Mouse (Mus musculus): ENCODE results near the gene Nr6a1. TPM values are rescaled to one million over a fixed set of nuclear protein-coding genes. Genes with fewer than 3 reads are reported as not detected.
A peak's percentile ranks its signal among the peaks of the same experiment; 100 is the strongest.

Nr6a1 gene
- polyA plus RNA-seq, 1 experiment from 2014 or later = 0.84 TPM

GRCm38 (mm10) chr2:38941426-38941825 lies 13.9 kb upstream of the Nr6a1 start:
- H3K4me1 ChIP-seq (ENCODE audit: control insufficient read depth, insufficient read depth, low read length) = no peaks in the 10 kb centered on the region
- H3K4me2 ChIP-seq (ENCODE audit: low read length) = no peak overlapping the region
- no peak overlapping the region for H3K4me3 ChIP-seq (ENCODE audit: low read depth, low read length)
- no peak overlapping the region for H3K9ac ChIP-seq (ENCODE audit: low read depth, low read length)
- ATAC-seq = no peak
- WGBS = 87% methylated on average over 14 of the region's 14 CpGs
- no peak overlapping the region for H3K27ac ChIP-seq (ENCODE audit: low read length)
- H3K36me3 ChIP-seq (ENCODE audit: control insufficient read depth, insufficient read depth, low read length) = no peaks in the 10 kb centered on the region
- H3K9me3 ChIP-seq (replicated peaks; ENCODE audit: control insufficient read depth, low read length, poor library complexity, severe bottlenecking) = no peaks in the 10 kb centered on the region
- H3K27me3 ChIP-seq (ENCODE audit: control insufficient read depth, insufficient read depth, low read depth, low read length) = no peaks in the 10 kb centered on the region

- 0 out of 2 replicates have a peak, but pooled peaks cover 2% of the 10 kb centered on the region for H3K4me1 ChIP-seq (ENCODE audit: control insufficient read depth, insufficient read depth, low read length)
- H3K4me2 ChIP-seq (ENCODE audit: low read length) = no peak overlapping the region
- no peak overlapping the region for H3K4me3 ChIP-seq (ENCODE audit: low read depth, low read length)
- H3K9me3 ChIP-seq (replicated peaks; ENCODE audit: control insufficient read depth, low read length, poor library complexity, severe bottlenecking) = no peaks in the 10 kb centered on the region
- no peak for ATAC-seq
- no peaks in the 10 kb centered on the region for H3K27me3 ChIP-seq (ENCODE audit: control insufficient read depth, insufficient read depth, low read depth, low read length)
- no peaks in the 10 kb centered on the region for H3K36me3 ChIP-seq (ENCODE audit: control insufficient read depth, insufficient read depth, low read length)
- WGBS = 72% methylated on average over 2 of the region's 2 CpGs
- no peak overlapping the region for H3K27ac ChIP-seq (ENCODE audit: low read length)
- H3K9ac ChIP-seq (ENCODE audit: low read depth, low read length) = no peak overlapping the region
Observed at GRCm38 (mm10) chr2:38939047-38939446, 11.6 kb upstream of the Nr6a1 start.

GRCm38 (mm10) chr2:38938007-38938406 lies 10.5 kb upstream of the Nr6a1 start:
- Histone ChIP-seq H3K27me3 (ENCODE audit: control insufficient read depth, insufficient read depth, low read depth, low read length) (no peaks in the 10 kb centered on the region), H3K4me2 (ENCODE audit: low read length) (no peak overlapping the region), H3K36me3 (ENCODE audit: control insufficient read depth, insufficient read depth, low read length) (no peaks in the 10 kb centered on the region), H3K9ac (ENCODE audit: low read depth, low read length) (no peak overlapping the region), H3K4me3 (ENCODE audit: low read depth, low read length) (no peak overlapping the region), H3K4me1 (ENCODE audit: control insufficient read depth, insufficient read depth, low read length) (0 out of 2 replicates have a peak, but pooled peaks cover 2% of the 10 kb centered on the region), H3K9me3 (replicated peaks; ENCODE audit: control insufficient read depth, low read length, poor library complexity, severe bottlenecking) (no peaks in the 10 kb centered on the region), H3K27ac (ENCODE audit: low read length) (no peak overlapping the region)
- ATAC-seq = no peak
- WGBS = 92% methylated on average over 1 of the region's 1 CpGs

GRCm38 (mm10) chr2:38937396-38937795 lies 9.9 kb upstream of the Nr6a1 start:
- H3K27me3 ChIP-seq (ENCODE audit: control insufficient read depth, insufficient read depth, low read depth, low read length) = no peaks in the 10 kb centered on the region
- H3K4me3 ChIP-seq (ENCODE audit: low read depth, low read length) = no peak overlapping the region
- H3K27ac ChIP-seq (ENCODE audit: low read length) = no peak overlapping the region
- 78% methylated on average over 3 of the region's 3 CpGs for WGBS
- no peaks in the 10 kb centered on the region for H3K36me3 ChIP-seq (ENCODE audit: control insufficient read depth, insufficient read depth, low read length)
- no peak overlapping the region for H3K4me2 ChIP-seq (ENCODE audit: low read length)
- no peak for ATAC-seq
- no peak overlapping the region for H3K9ac ChIP-seq (ENCODE audit: low read depth, low read length)
- H3K4me1 ChIP-seq (ENCODE audit: control insufficient read depth, insufficient read depth, low read length) = 0 out of 2 replicates have a peak, but pooled peaks cover 2% of the 10 kb centered on the region
- no peaks in the 10 kb centered on the region for H3K9me3 ChIP-seq (replicated peaks; ENCODE audit: control insufficient read depth, low read length, poor library complexity, severe bottlenecking)

GRCm38 (mm10) chr2:38936721-38937378 lies 9.4 kb upstream of the Nr6a1 start:
- H3K4me3 ChIP-seq (ENCODE audit: low read depth, low read length) = no peak overlapping the region
- WGBS = 76% methylated on average over 9 of the region's 9 CpGs
- peaks cover 5% of the 10 kb centered on the region; the same call in 1 of the 2 replicates for H3K4me1 ChIP-seq (ENCODE audit: control insufficient read depth, insufficient read depth, low read length)
- H3K9ac ChIP-seq (ENCODE audit: low read depth, low read length) = no peak overlapping the region
- H3K27ac ChIP-seq (ENCODE audit: low read length) = no peak overlapping the region
- H3K9me3 ChIP-seq (replicated peaks; ENCODE audit: control insufficient read depth, low read length, poor library complexity, severe bottlenecking) = no peaks in the 10 kb centered on the region
- ATAC-seq = no peak
- no peak overlapping the region for H3K4me2 ChIP-seq (ENCODE audit: low read length)
- H3K27me3 ChIP-seq (ENCODE audit: control insufficient read depth, insufficient read depth, low read depth, low read length) = peaks cover under 1% of the 10 kb centered on the region; the same call in 1 of the 2 replicates
- H3K36me3 ChIP-seq (ENCODE audit: control insufficient read depth, insufficient read depth, low read length) = no peaks in the 10 kb centered on the region

- Histone ChIP-seq H3K27ac (ENCODE audit: low read length) (no peak overlapping the region), H3K4me2 (ENCODE audit: low read length) (no peak overlapping the region), H3K36me3 (ENCODE audit: control insufficient read depth, insufficient read depth, low read length) (no peaks in the 10 kb centered on the region), H3K9me3 (replicated peaks; ENCODE audit: control insufficient read depth, low read length, poor library complexity, severe bottlenecking) (no peaks in the 10 kb centered on the region), H3K9ac (ENCODE audit: low read depth, low read length) (no peak overlapping the region), H3K4me1 (ENCODE audit: control insufficient read depth, insufficient read depth, low read length) (peaks cover 7% of the 10 kb centered on the region; the same call in 1 of the 2 replicates), H3K4me3 (ENCODE audit: low read depth, low read length) (no peak overlapping the region), H3K27me3 (ENCODE audit: control insufficient read depth, insufficient read depth, low read depth, low read length) (peaks cover 2% of the 10 kb centered on the region)
- WGBS = 45% methylated on average over 5 of the region's 5 CpGs
- no peak for ATAC-seq
Observed at GRCm38 (mm10) chr2:38934936-38935335, 7.4 kb upstream of the Nr6a1 start.

- ATAC-seq = no peak
- Histone ChIP-seq H3K36me3 (ENCODE audit: control insufficient read depth, insufficient read depth, low read length) (no peaks in the 10 kb centered on the region), H3K9ac (ENCODE audit: low read depth, low read length) (no peak overlapping the region), H3K4me2 (ENCODE audit: low read length) (no peak overlapping the region), H3K27ac (ENCODE audit: low read length) (no peak overlapping the region), H3K4me1 (ENCODE audit: control insufficient read depth, insufficient read depth, low read length) (peaks cover 7% of the 10 kb centered on the region; the same call in 1 of the 2 replicates), H3K9me3 (replicated peaks; ENCODE audit: control insufficient read depth, low read length, poor library complexity, severe bottlenecking) (no peaks in the 10 kb centered on the region), H3K4me3 (ENCODE audit: low read depth, low read length) (no peak overlapping the region), H3K27me3 (ENCODE audit: control insufficient read depth, insufficient read depth, low read depth, low read length) (peaks cover 2% of the 10 kb centered on the region)
- 12% methylated on average over 2 of the region's 2 CpGs for WGBS
Observed at GRCm38 (mm10) chr2:38933931-38934330, 6.4 kb upstream of the Nr6a1 start.

GRCm38 (mm10) chr2:38931851-38932667 lies 4.6 kb upstream of the Nr6a1 start, which contains the start of gene Olfml2a:
TSS of gene Olfml2a (plus strand) at chr2:38931978.
- ATAC-seq = peak; percentile 44
- H3K4me3 ChIP-seq (ENCODE audit: low read depth, low read length) = peak within 1 kb of the TSS; percentile 40
- peaks cover 5% of the 10 kb centered on the region for H3K27me3 ChIP-seq (ENCODE audit: control insufficient read depth, insufficient read depth, low read depth, low read length)
- peaks cover 7% of the 10 kb centered on the region for H3K4me1 ChIP-seq (ENCODE audit: control insufficient read depth, insufficient read depth, low read length)
- peak within 1 kb of the TSS; percentile 86 for H3K4me2 ChIP-seq (ENCODE audit: low read length)
- H3K9ac ChIP-seq (ENCODE audit: low read depth, low read length) = peak within 1 kb of the TSS; percentile 66
- WGBS = 8% methylated on average over 31 of the region's 32 CpGs
- H3K27ac ChIP-seq (ENCODE audit: low read length) = no peak within 1 kb of the TSS
- no peaks in the 10 kb centered on the region for H3K36me3 ChIP-seq (ENCODE audit: control insufficient read depth, insufficient read depth, low read length)
- H3K9me3 ChIP-seq (replicated peaks; ENCODE audit: control insufficient read depth, low read length, poor library complexity, severe bottlenecking) = no peaks in the 10 kb centered on the region

- no peak for ATAC-seq
- Histone ChIP-seq H3K4me1 (ENCODE audit: control insufficient read depth, insufficient read depth, low read length) (peaks cover 13% of the 10 kb centered on the region), H3K27ac (ENCODE audit: low read length) (no peak overlapping the region), H3K27me3 (ENCODE audit: control insufficient read depth, insufficient read depth, low read depth, low read length) (peaks cover 5% of the 10 kb centered on the region), H3K36me3 (ENCODE audit: control insufficient read depth, insufficient read depth, low read length) (no peaks in the 10 kb centered on the region), H3K4me2 (ENCODE audit: low read length) (no peak overlapping the region), H3K9ac (ENCODE audit: low read depth, low read length) (no peak overlapping the region), H3K9me3 (replicated peaks; ENCODE audit: control insufficient read depth, low read length, poor library complexity, severe bottlenecking) (no peaks in the 10 kb centered on the region), H3K4me3 (ENCODE audit: low read depth, low read length) (no peak overlapping the region)
- WGBS = 70% methylated on average over 2 of the region's 2 CpGs
Observed at GRCm38 (mm10) chr2:38930269-38930668, 2.8 kb upstream of the Nr6a1 start.
